Mouse (Mus musculus): Measurements from ENCODE around the gene Tsfm.
A peak's percentile ranks its signal among the peaks of the same experiment; 100 is the strongest.

Tsfm gene

DNA sequence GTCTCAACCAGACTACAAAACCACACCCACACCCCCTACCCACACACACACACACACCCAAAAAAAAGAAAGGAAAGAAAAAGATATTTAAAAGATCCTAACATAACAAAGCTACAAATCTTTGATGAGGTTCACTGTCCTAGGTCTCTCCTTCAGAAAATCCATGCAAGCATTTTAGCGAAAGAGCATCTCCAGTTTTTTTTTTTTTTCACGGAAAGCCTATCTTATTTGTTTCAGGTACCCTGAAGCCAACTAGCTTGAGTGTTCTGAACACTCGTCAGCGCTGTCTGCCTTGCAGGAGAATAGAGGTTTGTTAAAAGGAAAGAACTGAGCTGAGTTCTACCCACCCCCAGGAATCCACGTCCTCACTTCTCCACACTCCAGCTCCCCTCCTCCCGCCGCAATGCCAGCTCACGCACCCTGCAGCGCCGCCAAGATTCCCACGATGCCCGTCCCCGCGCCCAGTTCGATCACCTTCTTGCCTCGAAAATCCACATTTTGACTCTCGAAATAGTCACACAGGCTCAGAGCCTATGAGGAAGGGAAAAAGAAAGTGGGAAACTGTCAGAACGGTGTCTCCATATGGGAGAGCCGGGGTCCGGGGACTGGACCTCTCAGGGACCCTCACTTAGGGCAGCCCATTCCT lies 10.1 kb upstream of the Tsfm start:
- no peak for DNase-seq

DNA sequence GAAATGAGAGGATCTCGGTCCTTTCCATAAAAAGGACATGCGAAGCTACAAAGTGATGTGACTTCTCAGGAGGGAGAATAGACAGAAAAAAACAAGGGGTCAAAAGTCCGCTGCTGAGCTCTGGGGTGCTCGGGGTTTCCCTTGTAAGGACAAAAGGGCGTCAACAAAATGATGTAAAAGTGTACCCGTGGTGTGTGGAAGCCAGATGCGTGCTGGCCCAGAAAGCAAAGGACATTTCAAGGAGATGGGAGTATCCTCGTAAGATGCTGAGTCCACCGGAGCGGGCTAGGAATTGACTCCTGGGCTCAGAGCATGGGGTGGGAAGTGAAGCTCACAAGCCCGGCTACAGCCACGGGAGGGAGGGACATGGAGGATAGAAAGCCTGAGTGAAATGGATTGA lies 7.0 kb upstream of the Tsfm start:
- no peak for DNase-seq

DNA sequence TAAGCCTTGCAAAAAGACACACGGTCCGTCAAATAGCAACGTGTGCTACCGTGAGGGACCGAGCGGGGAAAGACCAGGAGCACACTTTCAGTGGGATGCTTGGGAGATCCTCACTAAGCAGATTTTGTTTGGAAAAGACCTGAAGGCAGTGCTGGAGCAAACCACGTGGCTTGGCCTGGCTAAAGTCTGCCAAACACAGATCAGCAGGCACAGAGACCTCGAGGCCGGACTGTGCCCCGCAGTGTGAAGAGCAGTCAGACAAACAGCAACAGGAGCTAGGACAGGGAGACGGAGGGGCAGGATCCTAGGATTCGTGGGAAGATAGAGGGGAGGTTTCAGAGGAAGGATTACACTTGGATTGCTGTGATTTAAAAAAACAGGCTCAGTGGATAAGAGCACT lies 5.6 kb upstream of the Tsfm start:
- no peak for DNase-seq

DNA sequence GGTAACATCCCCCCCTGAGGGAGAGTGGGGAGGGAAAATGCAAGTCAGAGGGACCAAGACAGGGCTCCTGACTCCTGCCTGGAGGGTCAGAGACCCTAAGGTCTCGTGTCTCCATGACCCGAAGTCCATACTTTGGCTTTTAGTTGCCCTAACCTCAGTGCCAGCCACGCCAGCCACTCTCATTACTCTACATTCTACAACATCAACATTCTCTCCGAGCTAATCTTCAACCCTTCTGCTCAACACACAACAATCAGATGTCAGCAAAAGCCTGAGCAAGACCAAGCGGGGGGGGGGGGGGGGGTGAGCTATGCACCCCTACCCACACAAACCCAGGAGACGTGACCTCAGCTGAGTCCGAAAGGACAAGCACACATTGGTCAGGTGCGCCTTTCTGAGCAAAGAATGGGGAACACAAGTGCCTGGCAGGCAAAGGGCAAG lies 2.7 kb upstream of the Tsfm start:
- DNase-seq = no peak

DNA sequence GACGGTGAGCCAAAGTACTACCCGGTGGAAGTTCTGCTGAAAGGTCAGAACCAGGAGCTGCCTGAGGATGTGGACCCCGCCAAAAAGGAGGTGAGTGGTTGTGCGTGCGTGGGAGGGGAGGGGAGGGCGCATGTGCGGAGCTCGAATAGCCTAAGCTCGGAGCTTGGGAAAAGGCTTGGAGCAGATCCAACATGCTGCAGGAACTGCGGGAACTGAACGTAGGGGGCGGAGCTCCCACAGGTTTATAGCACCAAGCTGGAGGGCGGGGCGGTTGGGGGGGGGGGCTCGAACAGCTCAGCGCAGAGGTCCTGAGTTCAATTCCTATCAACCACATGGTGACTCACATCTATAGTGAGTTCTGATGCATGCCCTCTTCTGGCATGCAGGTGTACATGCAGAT lies 12.2 kb downstream of the Tsfm start:
- DNase-seq = no peak

DNA sequence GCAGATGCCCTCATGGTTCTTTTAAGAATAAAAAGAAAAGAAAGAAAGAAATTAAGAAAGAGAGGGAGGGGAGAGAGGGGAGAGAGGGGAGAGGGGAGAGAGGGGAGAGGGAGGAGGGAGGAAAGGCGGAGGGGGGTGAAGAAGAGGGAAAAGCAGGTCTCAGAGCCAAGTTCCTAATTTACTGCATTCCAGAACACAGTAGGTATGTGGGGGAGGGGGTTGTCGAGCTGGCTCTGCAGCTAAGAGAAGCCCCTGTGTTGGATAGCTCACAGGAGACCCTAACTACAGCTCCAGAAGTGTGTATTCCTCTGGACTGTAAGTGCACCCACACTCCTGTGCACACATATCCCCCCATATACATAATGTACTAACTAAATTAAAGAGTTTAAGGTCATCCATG lies 13.6 kb downstream of the Tsfm start:
- DNase-seq = no peak

DNA sequence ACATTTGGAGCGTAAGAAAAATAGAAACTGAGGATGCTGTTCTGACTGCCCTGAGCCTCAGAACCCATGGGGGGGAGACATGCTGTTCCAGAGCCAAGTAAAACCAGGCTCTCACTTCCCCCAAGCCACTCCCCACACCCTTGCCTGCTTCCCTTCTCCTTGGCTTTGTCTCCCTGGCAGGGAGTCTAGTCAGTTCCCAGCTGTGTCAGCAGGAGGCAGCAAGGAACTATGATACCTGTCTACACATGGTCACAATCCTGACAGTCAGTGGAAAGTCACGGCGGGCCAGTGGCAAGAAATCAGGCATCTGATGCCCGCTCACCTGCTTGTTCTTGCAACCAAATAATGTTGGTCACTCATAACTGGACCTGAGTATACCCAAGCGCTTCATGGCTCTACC lies 14.2 kb downstream of the Tsfm start:
- DNase-seq = peak; percentile 38

DNA sequence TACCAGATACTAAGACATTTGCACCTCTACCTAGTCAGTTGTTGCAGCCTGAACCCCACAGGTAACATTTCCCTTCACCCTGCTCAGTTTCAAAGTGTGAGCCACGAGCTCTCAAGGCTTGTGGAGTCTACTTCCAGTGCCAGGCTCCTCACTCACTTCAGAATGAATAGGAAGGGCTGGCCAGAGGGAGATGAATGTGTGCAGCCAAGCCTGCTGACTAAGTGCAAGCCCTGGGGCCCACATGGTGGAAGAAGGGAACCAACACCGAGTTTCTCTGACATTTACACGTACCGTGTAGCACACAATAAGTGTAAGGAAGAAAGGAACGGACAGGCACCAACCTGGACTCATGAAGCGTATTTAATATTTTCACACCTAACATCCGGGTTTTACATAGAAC lies 26.8 kb downstream of the Tsfm start:
- no peak for DNase-seq

DNA sequence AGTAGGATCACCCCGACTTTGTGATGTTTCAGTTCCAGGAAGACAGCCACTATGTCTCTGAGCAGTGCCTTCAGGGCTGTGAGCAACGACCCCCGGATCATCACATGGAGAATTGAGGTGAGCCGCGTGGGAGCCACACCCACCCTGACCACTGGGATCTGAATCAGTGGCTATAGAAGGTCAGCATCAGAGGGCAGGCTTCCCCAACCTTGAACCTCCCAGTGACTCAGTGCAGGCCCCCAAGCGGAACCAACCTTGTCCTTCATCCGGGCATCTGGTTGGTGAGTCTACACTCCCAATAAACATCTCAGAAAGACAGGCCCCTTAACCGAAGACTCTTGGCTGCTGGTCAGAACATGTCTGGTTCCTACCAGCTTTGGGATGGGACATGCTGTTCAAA lies 27.3 kb downstream of the Tsfm start:
- DNase-seq = no peak

DNA sequence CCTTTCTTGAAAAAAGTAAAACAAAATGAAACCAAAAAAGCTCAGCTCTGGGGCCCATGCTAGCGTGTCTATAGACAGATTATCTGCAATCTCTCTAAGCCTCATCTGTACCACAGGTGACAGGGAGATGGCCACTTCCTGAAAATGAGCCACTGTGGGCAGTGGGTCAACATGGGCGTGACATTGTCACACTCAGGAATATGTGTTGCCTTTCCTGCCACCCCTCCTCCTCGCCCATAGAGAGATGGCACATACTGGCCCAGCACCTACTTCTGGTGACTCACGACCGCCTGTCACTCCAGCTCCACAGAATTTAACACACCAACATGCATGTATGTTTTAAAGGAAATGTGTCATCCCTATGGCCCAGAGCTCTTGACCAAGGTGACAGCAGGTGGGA lies 27.9 kb downstream of the Tsfm start:
- DNase-seq = no peak

DNA sequence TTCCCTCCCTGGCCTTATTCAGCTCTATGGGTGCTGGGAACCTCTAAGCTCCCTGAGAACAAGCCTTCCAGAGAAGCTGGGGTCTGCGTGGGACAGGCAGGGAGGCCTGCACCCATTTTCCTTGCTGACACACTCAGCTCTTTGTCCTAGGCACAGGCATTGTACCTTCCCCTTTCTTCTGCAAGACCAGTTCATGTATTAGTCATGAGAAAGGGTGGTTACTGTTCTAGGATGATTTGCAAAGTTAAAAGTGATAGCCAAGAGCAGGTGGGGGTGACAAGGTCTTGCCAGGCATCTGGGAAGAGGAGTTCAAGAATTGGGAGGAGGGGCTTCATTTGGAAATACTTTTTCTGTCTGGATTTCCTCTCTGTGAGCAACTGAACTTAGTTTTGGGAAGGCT lies 28.6 kb downstream of the Tsfm start:
- DNase-seq = no peak

DNA sequence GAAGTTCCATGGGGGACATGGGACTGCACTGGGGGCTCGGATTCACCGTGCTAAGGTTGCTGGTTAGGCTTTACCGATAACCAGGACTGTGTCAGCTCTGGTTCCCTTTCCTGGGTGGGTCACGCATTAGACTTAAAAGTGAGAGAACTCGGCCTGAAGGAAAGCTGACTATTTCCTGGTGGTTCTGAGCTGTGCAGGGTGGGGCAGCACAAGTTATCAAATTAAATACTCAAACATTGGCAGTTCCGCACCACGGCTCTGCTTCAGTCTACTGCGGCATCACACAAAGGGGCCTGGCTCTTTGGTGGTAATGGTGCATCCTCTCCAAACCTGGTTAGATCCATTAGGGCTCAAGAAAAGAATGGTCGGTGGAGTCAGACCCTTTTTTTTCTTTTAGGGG lies 29.3 kb downstream of the Tsfm start:
- DNase-seq = no peak

DNA sequence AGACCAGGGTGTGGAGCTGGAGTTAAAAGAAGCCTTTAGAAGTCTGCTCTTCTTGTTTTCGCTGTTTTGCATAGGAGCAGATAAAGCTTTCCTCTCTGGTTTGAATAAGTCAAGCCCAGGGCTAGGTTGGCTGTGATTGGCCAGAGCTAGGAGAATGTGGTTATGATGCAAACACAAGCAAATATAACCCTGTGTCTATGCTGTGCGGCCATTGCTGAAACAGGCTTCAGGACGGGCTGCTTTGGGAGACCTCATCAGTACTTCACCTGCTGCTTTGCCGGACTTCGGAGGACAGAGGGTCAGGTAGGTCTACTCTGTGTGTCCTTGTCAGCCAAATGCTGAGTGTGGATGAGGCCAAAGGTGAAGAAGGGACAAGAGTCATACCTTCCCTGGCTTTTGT lies 30.1 kb downstream of the Tsfm start, which contains the start of gene Avil:
Avil (plus strand) TSS at position 181 of the 400 bp plus-strand sequence.
- no peak for DNase-seq

DNA sequence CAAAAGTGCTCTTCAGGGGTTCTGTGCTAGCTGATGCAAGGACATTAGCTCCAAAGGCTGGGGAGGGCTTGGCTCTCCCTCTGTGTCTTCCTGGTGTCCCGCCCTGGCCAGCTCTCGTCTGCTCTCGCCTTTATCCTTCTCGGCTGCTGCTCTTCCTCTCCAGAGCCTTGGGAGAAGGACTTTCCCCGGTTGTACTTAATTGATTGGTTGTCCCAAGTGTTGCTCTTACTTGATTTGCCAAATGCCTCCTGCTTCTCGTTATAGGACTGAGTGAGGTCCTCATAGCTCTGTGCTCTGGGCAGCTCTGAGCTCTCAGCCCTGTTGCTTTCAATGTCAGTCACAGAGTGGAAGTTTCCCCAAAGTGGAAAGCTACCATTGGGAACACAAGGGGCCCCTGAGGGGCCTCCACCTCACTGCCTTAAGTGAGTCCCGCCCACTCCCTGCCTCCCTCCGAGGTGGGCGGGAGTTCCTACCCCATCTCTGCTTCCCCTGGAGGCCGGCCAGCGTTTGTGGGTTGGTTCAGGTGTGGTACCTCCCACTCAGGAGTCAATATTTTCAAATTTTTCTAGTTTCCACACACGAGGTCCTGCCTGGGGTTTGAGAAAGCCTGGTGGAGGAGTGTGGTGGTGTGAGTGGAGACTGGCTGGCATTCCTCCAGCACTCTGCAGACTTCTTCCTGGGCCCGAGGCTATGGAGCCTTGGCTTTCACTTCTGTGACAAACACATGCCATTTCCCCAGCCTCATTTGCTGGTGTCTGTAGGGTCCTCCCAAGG lies 33.1 kb downstream of the Tsfm start:
- DNase-seq = no peak

DNA sequence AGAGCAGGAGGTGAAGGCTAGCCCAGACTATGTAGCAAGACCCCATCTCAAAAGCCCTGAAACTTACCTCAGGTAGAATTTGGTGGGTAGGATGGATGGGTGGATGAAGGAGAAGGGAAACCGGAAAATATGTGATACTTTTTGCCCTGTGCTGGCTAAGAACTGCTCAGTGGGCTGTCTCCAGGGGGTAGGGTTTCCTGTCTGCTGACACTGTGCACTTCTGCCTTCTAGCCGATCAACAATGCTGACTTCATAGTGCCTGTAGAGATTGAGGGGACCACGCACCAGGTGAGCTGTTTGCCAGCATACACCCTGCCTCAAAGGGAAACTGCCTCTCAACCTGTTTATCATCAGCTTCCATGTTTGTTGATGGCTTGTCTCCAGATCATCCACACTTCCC lies 37.0 kb downstream of the Tsfm start:
- DNase-seq = no peak

DNA sequence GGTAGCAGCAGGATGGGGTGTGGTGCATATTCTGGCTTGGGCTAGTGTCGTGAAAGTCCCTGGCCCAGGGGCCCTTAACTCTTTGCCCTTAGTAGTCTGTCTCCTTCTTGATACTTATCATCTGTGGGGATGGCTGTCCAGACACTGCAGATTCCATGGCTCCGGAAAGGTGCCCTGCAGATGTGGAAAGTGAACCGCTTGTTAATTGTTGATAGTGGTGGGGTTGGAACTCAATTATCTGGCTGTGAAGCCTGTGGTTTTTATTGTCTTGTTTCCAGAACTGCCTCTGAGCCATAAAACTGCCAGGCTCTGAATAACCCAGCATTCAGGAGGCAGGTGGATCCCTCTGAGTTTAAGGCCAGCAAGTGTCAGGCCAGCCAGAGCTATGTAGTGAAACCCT lies 39.0 kb downstream of the Tsfm start:
- no peak for DNase-seq

DNA sequence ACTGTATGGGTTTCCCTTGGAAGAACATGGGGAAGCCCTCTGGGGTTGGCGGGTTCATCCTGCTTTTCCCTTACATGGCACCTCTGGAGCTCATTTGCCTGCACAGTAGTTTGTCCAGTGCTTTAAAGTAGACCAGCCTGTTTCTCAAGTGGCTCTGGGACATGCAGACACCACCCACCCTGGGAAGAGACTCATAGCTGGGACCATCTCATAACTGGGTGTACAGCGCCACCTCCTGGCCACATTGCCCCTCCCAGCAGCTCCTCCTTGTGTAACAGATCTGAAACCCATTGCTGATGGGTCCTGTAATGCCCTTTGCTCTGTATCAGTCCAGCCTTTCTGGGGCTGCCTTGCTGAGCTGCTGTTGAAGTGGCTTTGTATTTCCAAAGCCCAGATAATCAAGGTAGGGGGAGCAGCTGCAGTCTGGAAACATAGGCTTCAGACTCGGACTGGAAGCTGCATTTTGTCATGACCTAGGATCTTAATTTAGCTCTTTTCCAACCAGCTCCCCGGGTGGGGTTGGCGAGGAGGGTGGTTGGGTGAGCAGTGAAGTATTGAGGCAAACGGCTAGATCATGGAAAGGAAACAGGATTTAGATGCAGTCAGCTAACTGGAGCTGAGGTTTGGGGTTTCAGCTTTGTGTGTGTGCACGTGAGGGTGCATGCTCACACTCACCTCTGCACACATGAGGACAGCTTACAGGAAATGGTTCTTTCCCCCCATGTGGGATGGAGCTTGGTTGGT lies 40.2 kb downstream of the Tsfm start:
- DNase-seq = peak; percentile 95

DNA sequence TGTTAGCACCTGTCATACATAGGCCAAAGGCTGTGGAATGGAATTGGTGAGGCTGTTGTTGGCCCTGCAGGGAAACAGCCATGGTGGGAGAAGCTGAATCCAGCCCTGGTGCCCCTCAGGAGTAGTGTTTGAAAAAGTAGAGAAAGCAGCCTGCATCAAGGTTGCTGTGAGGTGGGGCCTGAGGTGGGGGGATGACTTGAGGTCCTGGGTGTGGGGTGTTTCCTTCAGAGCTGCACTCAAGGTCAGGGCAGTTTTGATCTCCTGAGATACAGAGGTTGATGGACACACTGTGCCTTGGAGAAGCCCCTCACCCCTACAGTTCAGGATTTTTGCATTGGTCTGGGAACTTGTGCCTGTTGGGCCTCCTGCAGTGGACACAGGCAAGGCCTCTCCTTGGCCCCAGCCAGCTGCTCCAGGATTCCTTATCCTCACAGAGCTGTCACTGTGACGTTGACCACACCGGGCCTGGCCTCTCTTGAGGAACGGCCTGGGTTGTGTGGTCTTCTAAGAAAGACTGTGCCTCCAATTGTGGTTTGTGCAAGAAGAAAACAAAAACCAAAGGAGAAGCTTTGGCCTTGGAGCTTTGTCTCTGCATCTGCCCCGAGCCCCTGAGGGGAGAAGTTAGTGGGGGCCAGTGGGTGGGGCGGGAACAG lies 42.0 kb downstream of the Tsfm start:
- no peak for DNase-seq

DNA sequence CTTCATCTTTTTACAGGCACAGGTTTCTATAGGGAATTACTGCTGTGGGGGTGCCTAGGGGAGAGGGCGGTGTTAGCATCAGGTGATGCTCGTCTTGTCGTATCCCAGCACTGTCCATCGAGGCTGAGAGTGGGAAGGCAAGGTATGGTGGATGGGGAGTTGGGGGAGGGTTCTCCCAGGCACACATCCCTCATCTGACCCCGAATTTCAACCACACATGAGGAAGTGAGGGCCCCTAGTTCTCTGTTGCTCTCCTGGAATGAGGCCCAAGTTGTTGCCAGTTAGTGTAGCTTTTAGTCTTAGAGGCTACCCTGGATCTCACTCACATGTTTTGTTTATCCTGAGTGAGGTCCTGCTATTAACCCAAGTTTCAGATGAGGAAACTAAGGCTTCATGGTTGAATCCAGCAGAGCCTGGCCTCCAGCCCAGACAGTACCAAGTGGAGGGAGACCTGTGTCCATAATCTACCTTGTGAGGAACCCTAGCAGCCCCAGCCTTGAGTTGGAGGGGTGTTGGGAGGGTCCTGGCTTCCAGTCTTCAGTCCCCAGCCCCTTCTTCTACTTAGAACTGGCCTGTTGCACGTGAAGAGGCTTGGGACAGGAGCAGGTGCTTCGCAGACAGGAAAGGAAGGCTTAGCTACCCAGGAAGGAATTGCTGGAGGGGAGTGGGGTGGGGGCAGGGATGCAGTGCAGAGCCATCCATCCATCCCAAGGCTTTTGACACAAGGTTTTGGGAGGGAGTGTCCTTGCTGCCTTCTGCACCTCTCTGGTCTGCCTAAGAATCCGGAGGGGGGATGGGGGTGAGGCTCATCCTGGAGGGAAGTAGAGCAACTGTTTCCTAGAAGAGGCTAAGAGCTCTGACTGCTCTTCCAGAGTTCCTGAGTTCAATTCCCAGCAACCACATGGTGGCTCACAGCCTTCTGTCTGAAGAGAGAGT lies 43.2 kb downstream of the Tsfm start:
- DNase-seq = peak; percentile 23

DNA sequence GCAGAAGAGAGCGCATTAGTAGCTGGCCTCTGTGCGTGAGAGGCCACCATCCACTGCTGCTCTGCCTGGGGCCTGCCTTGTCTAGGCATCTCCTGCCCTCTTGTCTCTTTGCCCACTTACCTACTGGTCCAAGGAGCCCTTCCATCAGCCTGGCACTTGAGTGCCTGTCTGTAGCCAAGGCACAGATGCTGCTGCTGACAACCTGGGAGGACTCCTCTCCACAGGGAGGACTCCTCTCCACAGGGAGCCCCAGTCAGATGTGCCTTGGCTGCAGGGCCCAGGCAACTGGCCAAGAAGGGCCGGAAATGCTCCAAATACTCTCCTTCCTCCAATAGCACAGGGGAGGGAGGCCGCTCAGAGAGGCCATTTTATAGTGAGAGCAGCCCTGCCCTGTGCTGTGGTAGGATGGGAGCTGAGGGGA lies 44.1 kb downstream of the Tsfm start:
- DNase-seq = peak; percentile 95

DNA sequence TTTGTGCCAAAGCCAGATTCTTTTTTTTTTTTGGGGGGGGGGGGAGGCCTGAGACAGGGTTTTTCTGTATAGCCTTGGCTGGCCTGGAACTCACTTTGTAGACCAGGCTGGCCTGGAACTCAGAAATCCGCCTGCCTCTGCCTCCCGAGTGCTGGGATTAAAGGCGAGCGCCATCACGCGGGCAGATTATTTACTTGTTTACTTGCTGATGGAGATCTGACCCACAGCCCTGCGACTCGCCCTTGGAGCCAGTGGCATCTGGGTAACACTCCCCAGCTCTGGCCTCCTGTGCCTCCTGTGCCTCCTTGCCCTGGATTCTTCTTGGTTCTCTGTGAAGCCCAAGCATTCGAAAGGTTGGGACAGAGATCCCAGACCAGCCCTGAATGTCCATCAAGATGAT lies 45.1 kb downstream of the Tsfm start:
- no peak for DNase-seq

DNA sequence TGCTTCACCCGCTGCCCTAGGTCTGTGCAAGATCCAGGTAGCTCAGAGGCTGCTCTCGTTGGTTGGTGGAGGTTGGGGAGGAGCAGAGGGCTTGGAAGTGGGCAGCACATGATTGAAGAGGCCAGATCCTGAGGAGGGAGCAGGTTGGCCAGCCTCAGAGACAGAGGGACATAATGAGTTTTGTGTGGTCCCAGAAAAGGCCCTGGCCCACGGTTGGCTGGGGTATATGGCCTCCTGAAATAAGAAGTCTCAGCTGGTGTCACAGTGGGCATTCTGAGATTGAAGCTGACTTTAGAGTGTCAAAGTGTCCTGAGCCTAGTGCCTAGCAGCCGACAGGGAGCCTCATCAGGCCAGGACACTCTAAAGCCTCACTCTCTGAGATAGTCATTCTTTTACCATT lies 45.5 kb downstream of the Tsfm start:
- no peak for DNase-seq

Data from lung, postnatal 10 days (tissue).